Mouse (Mus musculus): ENCODE measurements around the gene Metap1. TPM values are rescaled to one million over a fixed set of nuclear protein-coding genes. Genes with fewer than 3 reads are reported as not detected.

Gene Metap1
- polyA plus RNA-seq (2012; rRNA removed): 43.0 and 43.7 TPM in 2 replicates

DNA sequence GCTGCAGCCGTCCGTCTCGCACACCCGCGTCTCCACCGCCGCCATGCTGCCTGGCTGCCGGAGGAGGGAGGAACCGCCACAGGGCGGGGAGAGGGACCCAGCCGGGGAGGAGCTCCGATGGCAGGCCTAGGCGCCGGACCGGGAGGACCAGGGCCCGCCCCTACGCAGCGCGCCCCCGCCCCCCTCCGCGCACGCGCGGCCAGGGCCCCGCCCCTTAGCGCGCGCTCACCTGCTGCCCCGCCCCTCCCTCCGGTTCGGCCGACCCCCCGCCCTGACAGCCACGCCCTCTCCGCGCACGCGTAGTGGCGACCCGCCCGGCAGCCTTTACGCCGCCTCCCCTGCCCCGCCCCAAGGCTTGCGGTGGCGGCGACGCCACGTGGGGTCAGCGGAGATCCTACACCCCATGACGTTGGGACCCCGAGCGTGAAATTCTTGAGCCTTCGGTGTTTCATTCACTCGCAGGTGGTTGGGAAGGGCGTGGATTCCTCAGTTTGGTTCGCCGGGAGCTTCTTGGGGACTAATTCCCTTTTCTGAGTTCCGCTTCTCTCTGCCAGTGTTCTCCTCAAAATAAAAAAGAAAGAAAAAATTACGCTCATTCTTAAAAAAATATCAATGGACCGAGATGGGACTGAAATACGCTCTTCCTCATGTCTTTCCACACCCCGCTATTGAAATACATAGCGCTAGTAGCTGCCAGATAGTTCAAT lies at the start of gene Metap1:
Gene Metap1 (minus strand): TSS at position 189 of the 707 bp plus-strand sequence.
- H3K4me1 ChIP-seq (ENCODE audit: control insufficient read depth, insufficient read depth, low read length): no peaks in the 10 kb centered on the region
- H3K27ac ChIP-seq (ENCODE audit: insufficient read depth, low read length): no peak within 1 kb of the TSS
- peak; percentile 49; the same call in 1 of the 2 replicates for TF ChIP-seq POLR2A (IDR thresholded peaks at IDR 0.05; ENCODE audit: extremely low read depth, insufficient read depth, low read length)
- no peak for TF ChIP-seq CTCF (IDR thresholded peaks at IDR 0.05; ENCODE audit: extremely low read depth, insufficient read depth, low read length)
- peak within 1 kb of the TSS; percentile 67 for H3K4me3 ChIP-seq (ENCODE audit: insufficient read depth, low read length)

DNA sequence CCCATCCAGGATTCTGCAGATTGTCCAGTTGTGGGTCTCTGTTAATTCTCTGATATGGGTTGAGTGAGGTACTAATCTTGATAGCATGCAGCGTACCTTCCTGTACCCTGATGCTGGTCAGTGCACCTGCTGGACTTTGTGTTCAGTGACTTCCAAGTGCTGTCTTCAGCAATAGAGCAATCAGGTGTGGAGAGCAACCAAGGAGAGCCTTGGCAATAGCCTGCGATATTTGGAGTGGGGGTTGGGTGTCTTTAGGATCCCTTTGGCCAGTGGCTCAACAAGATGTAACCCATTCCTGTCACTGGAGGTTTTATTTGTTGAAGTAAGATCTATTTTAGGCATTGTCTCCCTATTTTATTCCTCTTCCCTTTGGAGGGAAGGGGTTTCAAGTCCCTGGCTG lies 46.7 kb upstream of the Metap1 start:
- TF ChIP-seq CTCF (IDR thresholded peaks at IDR 0.05; ENCODE audit: extremely low read depth, insufficient read depth, low read length): no peak
- no peak for TF ChIP-seq POLR2A (IDR thresholded peaks at IDR 0.05; ENCODE audit: extremely low read depth, insufficient read depth, low read length)
- Histone ChIP-seq H3K4me1 (ENCODE audit: control insufficient read depth, insufficient read depth, low read length) (peaks cover 4% of the 10 kb centered on the region; the same call in 1 of the 2 replicates), H3K4me3 (ENCODE audit: insufficient read depth, low read length) (no peak overlapping the region), H3K27ac (ENCODE audit: insufficient read depth, low read length) (no peak overlapping the region)

DNA sequence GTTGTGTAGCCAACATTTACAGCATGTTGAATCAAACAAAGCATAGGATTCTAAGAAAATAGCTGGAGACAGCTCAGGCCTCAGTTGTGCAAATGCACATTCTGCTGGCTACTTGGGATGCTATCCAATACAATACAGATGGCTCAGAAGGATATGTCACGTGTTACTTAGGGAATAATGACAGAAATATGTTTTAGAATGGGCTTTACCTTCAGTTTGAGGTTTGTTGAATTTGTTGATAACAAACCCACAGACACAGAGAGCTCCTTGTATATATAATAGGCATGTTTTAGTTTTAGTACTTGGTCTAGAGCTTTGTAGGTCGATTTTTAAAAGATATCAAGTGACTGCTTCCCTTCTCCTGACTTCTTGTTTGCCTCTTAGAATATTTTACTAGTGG lies 43.4 kb upstream of the Metap1 start:
- H3K4me3 ChIP-seq (ENCODE audit: insufficient read depth, low read length): no peak overlapping the region
- H3K27ac ChIP-seq (ENCODE audit: insufficient read depth, low read length): no peak overlapping the region
- H3K4me1 ChIP-seq (ENCODE audit: control insufficient read depth, insufficient read depth, low read length): peaks cover 4% of the 10 kb centered on the region; the same call in 1 of the 2 replicates
- TF ChIP-seq POLR2A (IDR thresholded peaks at IDR 0.05; ENCODE audit: extremely low read depth, insufficient read depth, low read length) (no peak), CTCF (IDR thresholded peaks at IDR 0.05; ENCODE audit: extremely low read depth, insufficient read depth, low read length) (no peak)

DNA sequence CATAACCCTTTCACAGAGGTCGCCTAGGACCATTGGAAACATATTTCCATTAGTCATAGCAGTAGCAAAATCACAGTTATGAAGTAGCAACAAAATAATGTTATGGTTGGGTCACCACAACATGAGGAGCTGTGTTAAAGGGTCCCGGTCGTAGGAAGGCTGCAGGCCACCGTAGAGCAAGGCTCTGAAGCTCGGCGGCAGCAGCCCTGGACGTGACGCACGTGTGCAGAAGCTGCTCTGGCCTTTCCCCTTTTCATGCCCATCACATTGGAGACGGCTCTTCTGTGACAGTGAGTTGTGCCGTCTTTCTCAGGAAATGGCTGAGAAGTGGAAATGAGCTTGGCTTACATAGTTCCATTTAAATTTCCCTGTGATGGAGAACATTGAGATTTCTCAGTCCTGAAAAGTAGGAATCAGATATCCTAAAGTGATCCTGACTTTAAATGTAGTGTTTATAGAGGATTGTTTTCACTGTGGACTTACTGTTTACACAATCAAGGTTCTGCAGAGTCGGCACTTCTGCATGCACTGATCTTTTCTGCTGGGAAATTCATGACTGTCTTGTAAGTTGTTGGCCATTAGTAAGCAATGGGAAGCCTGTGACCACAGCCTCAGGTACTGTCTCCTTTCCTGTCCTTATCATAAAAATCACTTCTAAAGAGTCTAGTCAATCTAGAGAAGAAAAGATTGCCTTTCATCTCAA lies 42.3 kb upstream of the Metap1 start:
- TF ChIP-seq CTCF (IDR thresholded peaks at IDR 0.05; ENCODE audit: extremely low read depth, insufficient read depth, low read length) (no peak), POLR2A (IDR thresholded peaks at IDR 0.05; ENCODE audit: extremely low read depth, insufficient read depth, low read length) (no peak)
- Histone ChIP-seq H3K4me3 (ENCODE audit: insufficient read depth, low read length) (no peak overlapping the region), H3K4me1 (ENCODE audit: control insufficient read depth, insufficient read depth, low read length) (peaks cover 4% of the 10 kb centered on the region; the same call in 1 of the 2 replicates), H3K27ac (ENCODE audit: insufficient read depth, low read length) (no peak overlapping the region)

DNA sequence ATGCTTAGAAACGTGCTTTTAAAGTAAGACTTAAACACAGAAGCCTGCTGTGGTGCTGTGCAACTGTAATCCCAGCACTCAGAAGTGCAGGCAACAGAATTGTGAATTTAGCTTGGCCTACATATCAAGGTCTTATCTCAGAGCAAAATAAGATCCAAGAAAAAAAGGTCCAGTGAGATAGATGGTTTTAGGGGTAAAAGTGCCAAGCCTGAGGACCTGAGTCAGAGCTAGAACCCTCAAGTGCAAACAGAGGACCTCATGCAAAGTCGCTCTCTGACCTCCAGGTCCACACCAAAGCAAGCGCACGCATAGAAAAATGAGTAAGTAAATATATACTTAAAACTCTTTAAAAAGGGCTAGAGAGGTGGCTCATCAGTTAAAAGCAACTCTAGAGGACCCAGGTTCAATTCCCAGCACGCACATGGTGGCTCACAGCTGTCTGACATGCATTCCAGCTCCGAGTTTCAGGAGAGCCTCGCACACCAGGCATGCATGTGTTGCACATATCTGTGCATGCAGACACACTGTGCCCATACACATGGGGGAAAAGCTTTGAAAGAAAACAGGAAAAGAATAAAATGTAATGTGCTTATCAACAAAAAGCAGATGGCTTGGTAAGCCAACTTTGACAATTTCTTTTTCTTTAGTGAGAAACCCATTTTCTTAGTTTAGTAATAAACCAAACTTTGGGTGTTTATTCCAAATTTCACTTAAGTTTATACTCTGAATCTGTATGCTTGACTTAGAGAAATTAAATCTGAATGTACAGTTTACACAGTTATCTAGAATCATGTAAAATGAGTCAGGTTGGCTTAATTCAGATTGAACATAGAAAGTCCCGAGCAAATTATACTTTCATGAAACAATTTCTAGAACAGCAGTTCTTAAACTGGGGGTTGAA lies 41.5 kb upstream of the Metap1 start:
- H3K4me3 ChIP-seq (ENCODE audit: insufficient read depth, low read length): no peak overlapping the region
- H3K27ac ChIP-seq (ENCODE audit: insufficient read depth, low read length): no peak overlapping the region
- peaks cover 6% of the 10 kb centered on the region; the same call in 1 of the 2 replicates for H3K4me1 ChIP-seq (ENCODE audit: control insufficient read depth, insufficient read depth, low read length)
- TF ChIP-seq CTCF (IDR thresholded peaks at IDR 0.05; ENCODE audit: extremely low read depth, insufficient read depth, low read length): no peak
- no peak for TF ChIP-seq POLR2A (IDR thresholded peaks at IDR 0.05; ENCODE audit: extremely low read depth, insufficient read depth, low read length)

DNA sequence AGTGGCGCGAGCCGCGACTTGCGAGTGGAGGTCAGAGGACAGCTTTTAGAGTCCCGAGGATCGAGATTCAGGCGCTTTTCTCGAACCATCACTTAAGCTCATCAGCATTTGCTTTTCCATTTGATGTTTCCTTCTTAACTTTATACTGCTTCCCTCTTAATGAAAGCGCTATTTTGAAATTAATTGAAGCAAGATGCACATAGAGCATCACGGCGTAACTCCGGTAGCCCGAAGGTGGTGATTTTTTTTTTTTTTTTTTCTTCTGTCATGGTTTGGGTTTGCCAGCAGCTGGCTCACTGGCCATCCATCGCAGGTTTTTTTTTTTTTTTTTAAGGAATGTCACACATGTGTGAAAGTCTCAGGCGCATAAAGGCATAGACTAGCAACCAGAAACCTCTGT lies 39.0 kb upstream of the Metap1 start:
- Histone ChIP-seq H3K27ac (ENCODE audit: insufficient read depth, low read length) (0 out of 2 replicates have a peak overlapping the region, but pooled peaks have one; percentile 70), H3K4me3 (ENCODE audit: insufficient read depth, low read length) (peak overlapping the region; percentile 51), H3K4me1 (ENCODE audit: control insufficient read depth, insufficient read depth, low read length) (peaks cover 6% of the 10 kb centered on the region; the same call in 1 of the 2 replicates)
- TF ChIP-seq CTCF (IDR thresholded peaks at IDR 0.05; ENCODE audit: extremely low read depth, insufficient read depth, low read length) (no peak), POLR2A (IDR thresholded peaks at IDR 0.05; ENCODE audit: extremely low read depth, insufficient read depth, low read length) (no peak)

DNA sequence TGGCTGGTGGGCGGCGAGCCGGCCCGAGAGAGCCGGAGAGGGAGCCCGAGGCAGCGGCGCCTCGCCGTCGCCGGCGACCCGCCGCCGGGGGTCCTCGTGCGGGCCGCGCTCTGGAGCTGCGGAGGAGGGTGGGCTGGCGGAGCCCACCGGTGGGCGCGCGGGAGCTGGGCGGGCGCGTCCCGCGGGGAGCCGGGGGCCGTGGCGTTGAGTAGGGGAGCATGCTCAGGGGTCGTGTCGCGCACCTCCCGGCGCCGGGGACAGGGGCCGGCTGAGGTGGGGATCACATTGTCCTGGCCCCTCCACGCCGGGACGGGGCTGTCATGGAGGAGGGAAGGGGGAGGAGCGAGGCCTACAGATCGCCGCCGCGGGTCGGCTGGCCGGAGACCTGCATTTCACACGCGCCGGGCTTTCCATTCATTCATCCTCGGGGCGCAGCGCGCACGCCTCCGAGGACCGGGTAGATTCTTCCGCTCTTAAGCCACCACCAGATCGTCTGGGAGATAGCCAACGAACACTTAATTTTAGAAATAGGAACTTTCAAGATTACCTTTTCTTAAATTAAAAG lies 38.4 kb upstream of the Metap1 start:
- Histone ChIP-seq H3K4me1 (ENCODE audit: control insufficient read depth, insufficient read depth, low read length) (peaks cover 6% of the 10 kb centered on the region; the same call in 1 of the 2 replicates), H3K4me3 (ENCODE audit: insufficient read depth, low read length) (peak overlapping the region; percentile 51), H3K27ac (ENCODE audit: insufficient read depth, low read length) (peak overlapping the region; percentile 70; the same call in 1 of the 2 replicates)
- TF ChIP-seq POLR2A (IDR thresholded peaks at IDR 0.05; ENCODE audit: extremely low read depth, insufficient read depth, low read length) (no peak), CTCF (IDR thresholded peaks at IDR 0.05; ENCODE audit: extremely low read depth, insufficient read depth, low read length) (no peak)

DNA sequence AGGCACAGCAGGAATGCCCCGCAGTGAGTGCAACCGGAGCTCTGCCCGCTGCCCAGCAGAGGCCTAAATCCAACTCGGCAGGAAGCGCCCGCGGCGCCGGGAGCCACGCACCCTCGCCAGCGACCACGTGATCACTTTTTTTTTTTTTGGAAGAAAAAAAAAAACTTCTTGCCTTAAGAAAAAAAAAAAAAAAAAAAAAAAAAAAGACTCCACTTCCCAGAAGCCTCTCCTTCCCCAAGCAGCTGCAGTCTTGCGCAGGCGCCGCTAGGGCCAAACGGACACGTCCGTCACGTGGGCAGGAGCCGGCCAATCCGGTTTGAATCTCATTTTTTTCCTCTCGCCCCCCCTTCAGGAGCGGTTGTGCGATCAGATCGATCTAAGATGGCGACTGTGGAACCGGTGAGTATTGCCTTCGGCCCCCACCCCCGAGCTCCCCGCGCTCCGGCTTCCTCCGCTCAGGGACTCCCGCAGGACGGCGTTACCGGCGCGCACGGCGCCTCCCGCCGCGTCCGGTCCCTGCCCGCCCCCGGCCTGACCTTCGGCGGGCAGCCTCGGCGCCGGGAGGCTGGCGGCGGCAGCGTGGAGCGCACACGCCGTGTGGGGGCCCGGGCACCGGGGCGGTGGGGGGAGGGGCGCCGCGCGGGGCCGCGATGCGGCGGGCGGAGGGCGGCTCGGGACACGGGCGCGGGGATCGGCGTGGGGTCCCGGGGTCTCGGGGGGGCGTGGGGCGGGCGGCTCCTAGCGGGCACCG lies 37.8 kb upstream of the Metap1 start:
- H3K4me1 ChIP-seq (ENCODE audit: control insufficient read depth, insufficient read depth, low read length): peaks cover 4% of the 10 kb centered on the region; the same call in 1 of the 2 replicates
- peak overlapping the region; percentile 49 for H3K27ac ChIP-seq (ENCODE audit: insufficient read depth, low read length)
- peak; percentile 86 for TF ChIP-seq POLR2A (IDR thresholded peaks at IDR 0.05; ENCODE audit: extremely low read depth, insufficient read depth, low read length)
- TF ChIP-seq CTCF (IDR thresholded peaks at IDR 0.05; ENCODE audit: extremely low read depth, insufficient read depth, low read length): no peak
- H3K4me3 ChIP-seq (ENCODE audit: insufficient read depth, low read length): peak overlapping the region; percentile 51

Data from cortical plate, adult 2 months (tissue).